Mouse (Mus musculus): ENCODE data around the gene Npcd.

GRCm38 (mm10) chr15:79741921-79742705 lies 91.9 kb downstream of the Npcd start, which contains the start of gene Sun2:
- TF ChIP-seq CTCF (IDR thresholded peaks at IDR 0.05; ENCODE audit: control insufficient read depth, insufficient read depth, insufficient read length) (peak; percentile 44), MAX (IDR thresholded peaks at IDR 0.05) (peak; percentile 8), MYOG (IDR thresholded peaks at IDR 0.05; ENCODE audit: control insufficient read depth, extremely low read depth, insufficient read length) (no peak), CEBPB (IDR thresholded peaks at IDR 0.05; ENCODE audit: low read depth) (no peak)
